Mouse (Mus musculus) midbrain, embryonic 11.5 days (tissue): ENCODE measurements around the gene Prkag3. TPM values are rescaled to one million over a fixed set of nuclear protein-coding genes. Genes with fewer than 3 reads are reported as not detected.

Experiments
- ATAC-seq: fragments of 200-750 bp; cut with Nextera tagmentation; 2 replicates; pipeline ENCODE4 v1.8.0; 2017; ENCODE audit warnings: moderate TSS enrichment, moderate library complexity; ENCODE audit not compliant: low FRiP score
- DNase-seq: peaks from one replicate; pipeline ENCODE4 v3.0.0; 2015; ENCODE audit warnings: low spot score; ENCODE audit errors: missing footprints
- H3K27ac ChIP-seq: fragments of 300-500 bp; sonication (generic); 2 replicates; pipeline ENCODE4 v1.5.1; 2014; ENCODE audit warnings: low read depth, low read length
- H3K27me3 ChIP-seq: fragments of 300-500 bp; sonication (generic); 2 replicates; pipeline ENCODE4 v1.6.1; 2014; ENCODE audit warnings: mild to moderate bottlenecking, low read length, moderate library complexity, mixed read lengths; ENCODE audit not compliant: control insufficient read depth, insufficient read depth
- H3K36me3 ChIP-seq: fragments of 300-500 bp; sonication (generic); 2 replicates; pipeline ENCODE4 v1.6.1; 2014; ENCODE audit warnings: mild to moderate bottlenecking, low read length, moderate library complexity, mixed read lengths; ENCODE audit not compliant: control insufficient read depth, insufficient read depth
- H3K4me1 ChIP-seq: fragments of 300-500 bp; sonication (generic); 2 replicates; pipeline ENCODE4 v1.6.1; 2014; ENCODE audit warnings: low read length; ENCODE audit not compliant: control insufficient read depth, insufficient read depth
- H3K4me2 ChIP-seq: fragments of 300-500 bp; sonication (generic); 2 replicates; pipeline ENCODE4 v1.6.1; 2014; ENCODE audit warnings: mild to moderate bottlenecking, moderate library complexity
- H3K4me3 ChIP-seq: fragments of 300-500 bp; sonication (generic); 2 replicates; pipeline ENCODE4 v1.5.1; 2014; ENCODE audit warnings: low read depth, low read length
- H3K9ac ChIP-seq: fragments of 300-500 bp; sonication (generic); 2 replicates; pipeline ENCODE4 v1.6.1; 2014; ENCODE audit warnings: low read length
- H3K9me3 ChIP-seq: fragments of 300-500 bp; sonication (generic); 2 replicates; pipeline ENCODE4 v1.6.1; 2016; ENCODE audit warnings: low read length; ENCODE audit not compliant: control insufficient read depth
- WGBS: fragments of 180-500 bp; shearing (Covaris S2); extraction: QIAGEN DNeasy Blood & Tissue Kit; methylation state at CpG from one replicate; pipeline ENCODE4 v1.1.7; 2014; 5-methylcytosine and 5-hydroxymethylcytosine counted together
- polyA plus RNA-seq: library from polyadenylated mRNA; unstranded; fragments of >200 nt; fragmentation: Nextera tagmentation; extraction: Ambion mirVana; gene quantifications from 2 replicates; pipeline ENCODE4 v1.2.1, GENCODE M21; 2014

Prkag3 gene
- polyA plus RNA-seq, 1 experiment from 2014 or later, result not detected

DNA sequence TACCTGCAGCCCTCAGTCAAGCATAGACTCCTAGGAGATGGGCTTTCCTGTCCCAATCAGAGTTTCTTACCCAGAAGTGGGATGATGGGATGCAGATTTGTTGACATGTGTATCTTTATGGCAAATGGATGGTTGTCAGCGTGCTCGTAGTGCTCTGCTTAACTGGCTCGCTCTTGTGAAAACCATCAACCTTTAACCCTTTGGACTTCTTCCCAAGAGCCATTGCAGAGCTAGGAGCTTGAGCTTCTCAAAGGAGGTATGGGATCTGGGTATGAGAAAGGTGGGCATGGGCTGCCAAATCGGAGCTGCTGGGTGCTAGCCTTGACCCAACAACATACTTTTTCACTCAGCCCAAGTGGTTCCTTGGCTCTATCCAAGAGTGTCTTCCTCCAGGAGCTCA, 53.2 kb downstream of the Prkag3 start:
- Histone ChIP-seq H3K4me2 (no peak overlapping the region), H3K36me3 (peaks cover 25% of the 10 kb centered on the region), H3K27ac (no peak overlapping the region), H3K27me3 (no peaks in the 10 kb centered on the region), H3K4me3 (no peak overlapping the region), H3K4me1 (no peaks in the 10 kb centered on the region), H3K9ac (no peak overlapping the region), H3K9me3 (no peaks in the 10 kb centered on the region)
- WGBS, result 86% methylated on average over 4 of the region's 4 CpGs
- ATAC-seq (no peak), DNase-seq (no peak)

DNA sequence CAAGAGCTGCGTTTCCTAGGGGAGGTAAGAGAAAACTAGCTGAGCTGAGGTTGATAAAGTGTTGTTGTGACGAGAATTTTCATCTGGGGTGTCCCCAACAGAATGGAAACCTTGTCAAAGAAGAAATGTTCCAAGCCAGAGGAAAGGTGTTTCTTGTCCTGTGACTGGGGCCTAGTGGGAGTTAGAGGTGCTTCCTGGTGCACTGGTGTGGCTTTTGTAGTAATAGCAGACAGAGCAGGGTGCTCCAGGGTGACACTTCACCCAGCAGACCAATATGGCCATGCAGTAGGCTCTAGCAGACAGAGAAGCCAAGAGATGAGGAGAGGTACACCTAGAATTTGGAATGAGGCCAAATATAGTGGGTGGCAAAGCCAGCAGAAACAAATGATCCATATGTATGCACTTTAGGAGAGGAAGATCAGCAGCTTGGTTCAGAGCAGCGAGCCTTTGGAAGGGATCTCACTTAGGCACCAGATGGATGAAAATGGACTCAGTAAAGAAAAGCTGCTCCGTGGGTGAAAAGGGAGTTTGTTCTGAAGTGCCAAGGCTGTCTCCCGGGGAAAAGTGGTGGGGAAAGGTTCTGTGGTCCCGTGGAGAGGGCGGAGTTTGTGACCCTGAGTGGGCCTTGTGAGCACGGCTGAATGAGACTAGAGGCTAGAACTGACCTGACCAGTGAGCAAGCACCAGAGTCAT, 55.0 kb downstream of the Prkag3 start:
- H3K9ac ChIP-seq, result no peak overlapping the region
- peaks cover 35% of the 10 kb centered on the region for H3K36me3 ChIP-seq
- no peak overlapping the region for H3K4me2 ChIP-seq
- H3K4me1 ChIP-seq, result no peaks in the 10 kb centered on the region
- no peak overlapping the region for H3K27ac ChIP-seq
- ATAC-seq, result no peak
- H3K9me3 ChIP-seq, result no peaks in the 10 kb centered on the region
- no peak overlapping the region for H3K4me3 ChIP-seq
- no peaks in the 10 kb centered on the region for H3K27me3 ChIP-seq
- 92% methylated on average over 8 of the region's 8 CpGs for WGBS
- DNase-seq, result peak; percentile 70

Other genes starting within 250 kb of the Prkag3 start
- gene Cnot9, start 243.2 kb downstream of the Prkag3 start, polyA plus RNA-seq, result 100.0 and 107 TPM in 2 replicates
- 1.2 and 1.4 TPM in 2 replicates for gene Plcd4, start 206.3 kb downstream of the Prkag3 start, polyA plus RNA-seq
- gene Usp37, start 204.9 kb downstream of the Prkag3 start, polyA plus RNA-seq, result 46.9 and 52.3 TPM in 2 replicates
- gene Zfp142, start 161.0 kb downstream of the Prkag3 start, polyA plus RNA-seq, result 6.9 and 8.3 TPM in 2 replicates
- 16.9 and 22.0 TPM in 2 replicates for gene Bcs1l, start 160.9 kb downstream of the Prkag3 start, polyA plus RNA-seq
- gene Rnf25, start 147.8 kb downstream of the Prkag3 start, polyA plus RNA-seq, result 9.0 and 11.4 TPM in 2 replicates
- gene Stk36, start 147.8 kb downstream of the Prkag3 start, polyA plus RNA-seq, result 16.1 and 18.5 TPM in 2 replicates
- 40.5 and 41.8 TPM in 2 replicates for gene Ttll4, start 87.5 kb downstream of the Prkag3 start, polyA plus RNA-seq
- gene Cyp27a1, start 35.6 kb downstream of the Prkag3 start, polyA plus RNA-seq, result 6.7 and 7.1 TPM in 2 replicates
- 3.3 and 3.4 TPM in 2 replicates for gene Wnt6, start 22.7 kb upstream of the Prkag3 start, polyA plus RNA-seq
- 1.4 and 2.3 TPM in 2 replicates for gene Wnt10a, start 42.3 kb upstream of the Prkag3 start, polyA plus RNA-seq
- gene Cdk5r2, start 105.7 kb upstream of the Prkag3 start, polyA plus RNA-seq, result 5.7 and 5.8 TPM in 2 replicates
- 0.41 and 0.69 TPM in 2 replicates for gene Fev, start 136.2 kb upstream of the Prkag3 start, polyA plus RNA-seq
- 0.19 TPM in 1 of 2 replicates, not detected in the other for gene Cryba2, start 143.9 kb upstream of the Prkag3 start, polyA plus RNA-seq
- 0.03 and 0.04 TPM in 2 replicates for gene Cfap65, start 186.4 kb upstream of the Prkag3 start, polyA plus RNA-seq
- gene Ihh, start 202.5 kb upstream of the Prkag3 start, polyA plus RNA-seq, result 0.22 TPM in 1 of 2 replicates, not detected in the other